In genomic region chr5:135800927-135801326, GRCm38 (mm10) we compare ENCODE assay signal across 10 mouse cellular contexts. TPM values are rescaled to one million over a fixed set of nuclear protein-coding genes. Genes with fewer than 3 reads are reported as not detected.
DNase-seq lines count a peak whose midpoint lies in the region; ATAC-seq lines count a peak whose summit lies in the region.
"Had no signal": no experiment of that assay in that cellular context is flagged by ENCODE, and none has a peak within 500 bp of the region (broad histone marks: within the 10 kb centered on the region; RNA-seq: fewer than 3 reads in every experiment).

No protein-coding gene starts in this region.

- no peaks in the 10 kb centered on the region for H3K27me3 ChIP-seq in hindbrain, embryonic 15.5 days
- 0 out of 2 replicates have a peak, but pooled peaks cover 3% of the 10 kb centered on the region for H3K27me3 ChIP-seq in neural tube, embryonic 12.5 days (replicated peaks)
- H3K27me3 ChIP-seq in kidney, embryonic 14.5 days (ENCODE audit: control insufficient read depth, insufficient read depth, low read length), result no peaks in the 10 kb centered on the region; the same call in none of the 2 replicates

- peak overlapping the region; percentile 49 for H3K27ac ChIP-seq in hindbrain, embryonic 15.5 days (replicated peaks)
- peak overlapping the region; percentile 62 for H3K27ac ChIP-seq in neural tube, embryonic 12.5 days
- H3K27ac ChIP-seq in kidney, embryonic 14.5 days (ENCODE audit: low read depth, low read length), result no peak overlapping the region

- WGBS in hindbrain, embryonic 15.5 days, result 3% methylated on average over 6 of the region's 6 CpGs
- WGBS in neural tube, embryonic 12.5 days, result under 1% methylated on average over 6 of the region's 6 CpGs
- WGBS in kidney, embryonic 14.5 days, result 2% methylated on average over 6 of the region's 6 CpGs

- H3K9me3 ChIP-seq in hindbrain, embryonic 15.5 days, result no peaks in the 10 kb centered on the region
- no peaks in the 10 kb centered on the region for H3K9me3 ChIP-seq in neural tube, embryonic 12.5 days
- H3K9me3 ChIP-seq in kidney, embryonic 14.5 days (ENCODE audit: control insufficient read depth, low read length), result no peaks in the 10 kb centered on the region

- peak; percentile 28 to 34 for DNase-seq in gastrocnemius, adult 8-10 months (ENCODE audit: low spot score in 2 of 2)
- no peak for DNase-seq in gastrocnemius, postnatal 10 days
- peak; percentile 64 for DNase-seq in embryo, embryonic 11 days
- no peak for DNase-seq in left cerebral cortex, adult 18-20 months (ENCODE audit: low spot score in 2 of 2)
- DNase-seq in layer of hippocampus, adult 9-11 months, result no peak

- no peak overlapping the region for H3K4me3 ChIP-seq in hindbrain, embryonic 15.5 days
- H3K4me3 ChIP-seq in neural tube, embryonic 12.5 days, result no peak overlapping the region
- no peak overlapping the region for H3K4me3 ChIP-seq in kidney, embryonic 14.5 days (ENCODE audit: low read length)

- H3K9ac ChIP-seq in hindbrain, embryonic 15.5 days, result no peak overlapping the region
- H3K9ac ChIP-seq in neural tube, embryonic 12.5 days, result 0 out of 2 replicates have a peak overlapping the region, but pooled peaks have one; percentile 33
- H3K9ac ChIP-seq in kidney, embryonic 14.5 days (ENCODE audit: low read depth, low read length), result no peak overlapping the region

- H3K4me2 ChIP-seq in hindbrain, embryonic 15.5 days, result 0 out of 2 replicates have a peak overlapping the region, but pooled peaks have one; percentile 1
- no peak overlapping the region; the same call in 1 of the 2 replicates for H3K4me2 ChIP-seq in neural tube, embryonic 12.5 days (replicated peaks)
- no peak overlapping the region for H3K4me2 ChIP-seq in kidney, embryonic 14.5 days (replicated peaks; ENCODE audit: low read depth, low read length)

- no peaks in the 10 kb centered on the region for H3K36me3 ChIP-seq in hindbrain, embryonic 15.5 days
- H3K36me3 ChIP-seq in neural tube, embryonic 12.5 days, result no peaks in the 10 kb centered on the region
- H3K36me3 ChIP-seq in kidney, embryonic 14.5 days (ENCODE audit: control insufficient read depth, insufficient read depth, low read length), result no peaks in the 10 kb centered on the region

- H3K4me1 ChIP-seq in hindbrain, embryonic 15.5 days (replicated peaks), result peaks cover 13% of the 10 kb centered on the region
- peaks cover 23% of the 10 kb centered on the region for H3K4me1 ChIP-seq in neural tube, embryonic 12.5 days
- H3K4me1 ChIP-seq in kidney, embryonic 14.5 days (ENCODE audit: control insufficient read depth, insufficient read depth, low read length), result no peaks in the 10 kb centered on the region

- ATAC-seq in hindbrain, embryonic 15.5 days (ENCODE audit: low FRiP score, low read depth), result peak; percentile 46
- ATAC-seq in neural tube, embryonic 12.5 days (ENCODE audit: low FRiP score, low read depth), result peak; percentile 73
- ATAC-seq in kidney, embryonic 14.5 days (ENCODE audit: low FRiP score, low TSS enrichment), result no peak

RNA-seq across cellular contexts. Expression of gene Srrm3, which starts 5.8 kb away (rescaled TPM):
- not detected for total RNA-seq in gastrocnemius, adult 8-10 months (2022)
- under 1 TPM; 0.09 to 0.11 TPM for total RNA-seq in gastrocnemius, postnatal 10 days (2021)
- polyA plus RNA-seq in hindbrain, embryonic 15.5 days (2015; fragmentation: Nextera tagmentation; extraction: Ambion mirVana), result 79.4 and 90.0 TPM in 2 replicates
- polyA plus RNA-seq in neural tube, embryonic 12.5 days (2016; fragmentation: Nextera tagmentation; extraction: Ambion mirVana), result 71.4 and 77.2 TPM in 2 replicates
- polyA plus RNA-seq in kidney, embryonic 14.5 days (2014; fragmentation: Nextera tagmentation; extraction: Ambion mirVana), result 0.09 and 0.11 TPM in 2 replicates
- total RNA-seq in left cerebral cortex, adult 18-20 months (2021), result 10 to 100 TPM; 94.9 to 95.4 TPM
- total RNA-seq: megakaryocyte-erythroid progenitor cell, adult 5-6 weeks had no signal
- polyA plus RNA-seq: heart, postnatal 0 days had no signal

RNA-seq across cellular contexts. Expression of gene Mdh2, which starts 22.6 kb away (rescaled TPM):
- total RNA-seq in gastrocnemius, adult 8-10 months (2022), result 100 to 1,000 TPM; 825 to 986 (median 954) TPM
- total RNA-seq in gastrocnemius, postnatal 10 days (2021), result 100 to 1,000 TPM; 812 to 961 TPM
- polyA plus RNA-seq in hindbrain, embryonic 15.5 days (2015; fragmentation: Nextera tagmentation; extraction: Ambion mirVana), result 616 and 619 TPM in 2 replicates
- 606 and 613 TPM in 2 replicates for polyA plus RNA-seq in neural tube, embryonic 12.5 days (2016; fragmentation: Nextera tagmentation; extraction: Ambion mirVana)
- polyA plus RNA-seq in kidney, embryonic 14.5 days (2014; fragmentation: Nextera tagmentation; extraction: Ambion mirVana), result 429 and 590 TPM in 2 replicates
- total RNA-seq in left cerebral cortex, adult 18-20 months (2021), result 100 to 1,000 TPM; 431 to 433 TPM

RNA-seq across cellular contexts. Expression of gene Styxl1, which starts 22.7 kb away (rescaled TPM):
- total RNA-seq in gastrocnemius, adult 8-10 months (2022), result not detected
- total RNA-seq in gastrocnemius, postnatal 10 days (2021), result not detected
- polyA plus RNA-seq in hindbrain, embryonic 15.5 days (2015; fragmentation: Nextera tagmentation; extraction: Ambion mirVana), result 0.25 and 0.60 TPM in 2 replicates
- 0.30 TPM in 1 of 2 replicates, not detected in the other for polyA plus RNA-seq in neural tube, embryonic 12.5 days (2016; fragmentation: Nextera tagmentation; extraction: Ambion mirVana)
- polyA plus RNA-seq in kidney, embryonic 14.5 days (2014; fragmentation: Nextera tagmentation; extraction: Ambion mirVana), result 0.19 and 0.72 TPM in 2 replicates
- not detected for total RNA-seq in left cerebral cortex, adult 18-20 months (2021)
- total RNA-seq: megakaryocyte-erythroid progenitor cell, adult 5-6 weeks had no signal

RNA-seq across cellular contexts. Expression of gene Tmem120a, which starts 56.7 kb away (rescaled TPM):
- total RNA-seq in gastrocnemius, adult 8-10 months (2022), result 10 to 100 TPM in 1 of 4 experiments, 1 to 10 TPM in 3; 7.9 to 12.3 (median 8.9) TPM
- total RNA-seq in gastrocnemius, postnatal 10 days (2021), result 1 to 10 TPM; 6.1 to 7.5 TPM
- polyA plus RNA-seq in hindbrain, embryonic 15.5 days (2015; fragmentation: Nextera tagmentation; extraction: Ambion mirVana), result 88.4 and 89.2 TPM in 2 replicates
- 73.5 and 74.7 TPM in 2 replicates for polyA plus RNA-seq in neural tube, embryonic 12.5 days (2016; fragmentation: Nextera tagmentation; extraction: Ambion mirVana)
- 64.7 and 65.1 TPM in 2 replicates for polyA plus RNA-seq in kidney, embryonic 14.5 days (2014; fragmentation: Nextera tagmentation; extraction: Ambion mirVana)
- total RNA-seq in left cerebral cortex, adult 18-20 months (2021), result 10 to 100 TPM; 18.3 to 22.4 TPM

Comparison
In these comparisons a context has a peak if more than half of its experiments do, and no peak if none do; other contexts are left out.
1. DNase-seq: peak in gastrocnemius, adult 8-10 months (2 of 2) and embryo, embryonic 11 days (single experiment); none in gastrocnemius, postnatal 10 days (single experiment), left cerebral cortex, adult 18-20 months (0 of 2) and layer of hippocampus, adult 9-11 months (single experiment).
2. RNA of gene Srrm3, which starts 5.8 kb away (total RNA-seq): 94.9 to 95.4 TPM in left cerebral cortex, adult 18-20 months; 0.09 to 0.11 TPM in gastrocnemius, postnatal 10 days and not detected in gastrocnemius, adult 8-10 months; every median in the first group is over 10 times any median in the second.